Mouse (Mus musculus): ENCODE results near the gene She. TPM values are rescaled to one million over a fixed set of nuclear protein-coding genes. Genes with fewer than 3 reads are reported as not detected.
"Not testable (repeated sequence)": the region's sequence is repeated elsewhere in the genome, so short reads cannot be mapped to it uniquely, and the experiment has no call there.

Gene She
- polyA plus RNA-seq, 1 experiment from 2014 or later, result 2.5 TPM

- Histone ChIP-seq H3K27me3 (no peaks in the 10 kb centered on the region), H3K4me2 (no peak overlapping the region), H3K9ac (no peak overlapping the region), H3K27ac (replicated peaks) (no peak overlapping the region), H3K36me3 (no peaks in the 10 kb centered on the region), H3K4me3 (no peak overlapping the region), H3K9me3 (no peaks in the 10 kb centered on the region), H3K4me1 (replicated peaks) (no peaks in the 10 kb centered on the region)
- no peak for ATAC-seq (ENCODE audit: low read depth)
- 89% methylated on average over 6 of the region's 6 CpGs for WGBS
These were observed 16.9 kb downstream of the She start for GRCm38 (mm10) chr3:89848083-89848482.

- H3K9me3 ChIP-seq, result no peaks in the 10 kb centered on the region
- H3K27me3 ChIP-seq, result no peaks in the 10 kb centered on the region
- no peak for ATAC-seq (ENCODE audit: low read depth)
- peak overlapping the region; percentile 49; the same call in 1 of the 2 replicates for H3K27ac ChIP-seq (replicated peaks)
- 0 out of 2 replicates have a peak, but pooled peaks cover under 1% of the 10 kb centered on the region for H3K4me1 ChIP-seq (replicated peaks)
- no peak overlapping the region for H3K4me2 ChIP-seq
- H3K36me3 ChIP-seq, result no peaks in the 10 kb centered on the region
- no peak overlapping the region for H3K9ac ChIP-seq
- 62% methylated on average over 5 of the region's 5 CpGs for WGBS
- H3K4me3 ChIP-seq, result no peak overlapping the region
These were observed 22.6 kb downstream of the She start for GRCm38 (mm10) chr3:89853752-89854151.

- no peaks in the 10 kb centered on the region for H3K9me3 ChIP-seq
- H3K9ac ChIP-seq, result no peak overlapping the region
- no peaks in the 10 kb centered on the region for H3K36me3 ChIP-seq
- no peak overlapping the region for H3K4me2 ChIP-seq
- H3K27me3 ChIP-seq, result no peaks in the 10 kb centered on the region
- no peak overlapping the region for H3K4me3 ChIP-seq
- peaks cover 17% of the 10 kb centered on the region for H3K4me1 ChIP-seq (replicated peaks)
- no peak overlapping the region for H3K27ac ChIP-seq (replicated peaks)
- no peak for ATAC-seq (ENCODE audit: low read depth)
- WGBS, result 82% methylated on average over 3 of the region's 3 CpGs
These were observed 26.2 kb downstream of the She start for GRCm38 (mm10) chr3:89857353-89857752.

GRCm38 (mm10) chr3:89858123-89858522 lies 27.0 kb downstream of the She start:
- Histone ChIP-seq H3K4me3 (no peak overlapping the region), H3K9me3 (no peaks in the 10 kb centered on the region), H3K27ac (replicated peaks) (no peak overlapping the region), H3K27me3 (no peaks in the 10 kb centered on the region), H3K9ac (no peak overlapping the region), H3K4me2 (no peak overlapping the region), H3K36me3 (no peaks in the 10 kb centered on the region), H3K4me1 (replicated peaks) (peaks cover 17% of the 10 kb centered on the region)
- no peak; the same call in 1 of the 2 replicates for ATAC-seq (ENCODE audit: low read depth)
- WGBS, result 13% methylated on average over 4 of the region's 4 CpGs

- Histone ChIP-seq H3K27ac (replicated peaks) (no peak overlapping the region), H3K4me3 (no peak overlapping the region), H3K27me3 (no peaks in the 10 kb centered on the region), H3K9ac (peak overlapping the region; percentile 36; the same call in 1 of the 2 replicates), H3K36me3 (no peaks in the 10 kb centered on the region), H3K4me1 (replicated peaks) (peaks cover 17% of the 10 kb centered on the region), H3K4me2 (no peak overlapping the region), H3K9me3 (no peaks in the 10 kb centered on the region)
- WGBS, result 66% methylated on average over 8 of the region's 8 CpGs
- ATAC-seq (ENCODE audit: low read depth), result 0 out of 2 replicates have a peak, but pooled peaks have one; percentile 12
These were observed 27.7 kb downstream of the She start for GRCm38 (mm10) chr3:89858888-89859287.

GRCm38 (mm10) chr3:89859936-89860335 lies 28.8 kb downstream of the She start:
- Histone ChIP-seq H3K9me3 (no peaks in the 10 kb centered on the region), H3K27me3 (no peaks in the 10 kb centered on the region), H3K4me1 (replicated peaks) (peaks cover 19% of the 10 kb centered on the region), H3K9ac (peak overlapping the region; percentile 36; the same call in 1 of the 2 replicates), H3K4me2 (no peak overlapping the region), H3K27ac (replicated peaks) (no peak overlapping the region), H3K36me3 (no peaks in the 10 kb centered on the region), H3K4me3 (no peak overlapping the region)
- ATAC-seq (ENCODE audit: low read depth), result no peak
- WGBS, result 75% methylated on average over 3 of the region's 3 CpGs

GRCm38 (mm10) chr3:89860343-89860742 lies 29.2 kb downstream of the She start:
- H3K4me3 ChIP-seq, result no peak overlapping the region
- no peaks in the 10 kb centered on the region for H3K36me3 ChIP-seq
- H3K9me3 ChIP-seq, result no peaks in the 10 kb centered on the region
- ATAC-seq (ENCODE audit: low read depth), result no peak
- no peak overlapping the region for H3K27ac ChIP-seq (replicated peaks)
- H3K9ac ChIP-seq, result 0 out of 2 replicates have a peak overlapping the region, but pooled peaks have one; percentile 22
- no peaks in the 10 kb centered on the region for H3K27me3 ChIP-seq
- H3K4me2 ChIP-seq, result no peak overlapping the region
- 85% methylated on average over 3 of the region's 3 CpGs for WGBS
- peaks cover 23% of the 10 kb centered on the region for H3K4me1 ChIP-seq (replicated peaks)

- Histone ChIP-seq H3K9me3 (no peaks in the 10 kb centered on the region), H3K4me2 (no peak overlapping the region), H3K4me3 (no peak overlapping the region), H3K4me1 (replicated peaks) (peaks cover 31% of the 10 kb centered on the region), H3K27ac (replicated peaks) (peak overlapping the region; percentile 49), H3K36me3 (no peaks in the 10 kb centered on the region), H3K9ac (peak overlapping the region; percentile 22; the same call in 1 of the 2 replicates), H3K27me3 (no peaks in the 10 kb centered on the region)
- ATAC-seq (ENCODE audit: low read depth), result peak; percentile 63
- 21% methylated on average over 4 of the region's 4 CpGs for WGBS
These were observed 29.9 kb downstream of the She start for GRCm38 (mm10) chr3:89861070-89861469.

GRCm38 (mm10) chr3:89862182-89862761 lies 31.1 kb downstream of the She start:
- no peaks in the 10 kb centered on the region for H3K36me3 ChIP-seq
- 84% methylated on average over 8 of the region's 8 CpGs for WGBS
- ATAC-seq (ENCODE audit: low read depth), result no peak
- H3K4me2 ChIP-seq, result no peak overlapping the region
- H3K27ac ChIP-seq (replicated peaks), result no peak overlapping the region
- H3K4me1 ChIP-seq (replicated peaks), result peaks cover 32% of the 10 kb centered on the region
- no peaks in the 10 kb centered on the region for H3K9me3 ChIP-seq
- no peak overlapping the region for H3K4me3 ChIP-seq
- H3K9ac ChIP-seq, result no peak overlapping the region
- H3K27me3 ChIP-seq, result no peaks in the 10 kb centered on the region

GRCm38 (mm10) chr3:89863276-89863675 lies 32.1 kb downstream of the She start:
- H3K9ac ChIP-seq; ATAC-seq (ENCODE audit: low read depth); H3K27me3 ChIP-seq; H3K36me3 ChIP-seq; H3K27ac ChIP-seq (replicated peaks); H3K9me3 ChIP-seq; H3K4me2 ChIP-seq; H3K4me3 ChIP-seq: not testable (repeated sequence)
- 82% methylated on average over 3 of the region's 3 CpGs for WGBS
- H3K4me1 ChIP-seq (replicated peaks), result peaks cover 39% of the 10 kb centered on the region

GRCm38 (mm10) chr3:89863716-89864509 lies 32.7 kb downstream of the She start:
- Histone ChIP-seq H3K4me2 (no peak overlapping the region), H3K4me1 (replicated peaks) (peaks cover 43% of the 10 kb centered on the region), H3K9ac (no peak overlapping the region), H3K27me3 (no peaks in the 10 kb centered on the region), H3K27ac (replicated peaks) (no peak overlapping the region), H3K9me3 (no peaks in the 10 kb centered on the region), H3K4me3 (no peak overlapping the region), H3K36me3 (no peaks in the 10 kb centered on the region)
- ATAC-seq (ENCODE audit: low read depth), result no peak
- WGBS, result 78% methylated on average over 9 of the region's 9 CpGs

- Histone ChIP-seq H3K36me3 (no peaks in the 10 kb centered on the region), H3K27me3 (no peaks in the 10 kb centered on the region), H3K9me3 (no peaks in the 10 kb centered on the region), H3K4me3 (no peak overlapping the region), H3K4me2 (no peak overlapping the region), H3K4me1 (replicated peaks) (peaks cover 46% of the 10 kb centered on the region), H3K27ac (replicated peaks) (0 out of 2 replicates have a peak overlapping the region, but pooled peaks have one; percentile 0), H3K9ac (no peak overlapping the region)
- ATAC-seq (ENCODE audit: low read depth), result no peak
- WGBS, result 50% methylated on average over 6 of the region's 6 CpGs
These were observed 33.9 kb downstream of the She start for GRCm38 (mm10) chr3:89865020-89865419.

Measured in neural tube, embryonic 13.5 days (tissue).